Mouse (Mus musculus): ENCODE results near the gene Prmt8. TPM values are rescaled to one million over a fixed set of nuclear protein-coding genes. Genes with fewer than 3 reads are reported as not detected.

The Prmt8 gene
- total RNA-seq, 2 experiments from 2014 or later: not detected

GRCm38 (mm10) chr6:127741162-127741561 is 28.1 kb downstream of the Prmt8 start:
- no peak for DNase-seq
- intact Hi-C loops (cut with DNase I): no loop called here

- intact Hi-C loops (cut with DNase I): no loop called here
Observed at GRCm38 (mm10) chr6:127740711-127741110, 28.6 kb downstream of the Prmt8 start.

GRCm38 (mm10) chr6:127739921-127740320 is 29.4 kb downstream of the Prmt8 start:
- intact Hi-C loops (cut with DNase I): no loop called here
- no peak for DNase-seq

More at GRCm38 (mm10) chr6:127740711-127741110, 28.6 kb downstream of the Prmt8 start:
- no peak for DNase-seq

- intact Hi-C loops (cut with DNase I): no loop called here
- peak in 1 of 2 experiments; percentile 2 for DNase-seq
Observed at GRCm38 (mm10) chr6:127735130-127735981, 33.9 kb downstream of the Prmt8 start.

- intact Hi-C loops (cut with DNase I): no loop called here
- no peak for DNase-seq
Observed at GRCm38 (mm10) chr6:127723126-127723525, 46.1 kb downstream of the Prmt8 start.

- DNase-seq: no peak
- intact Hi-C loops (cut with DNase I): no loop called here
Observed at GRCm38 (mm10) chr6:127719875-127720274, 49.4 kb downstream of the Prmt8 start.

- no peak for DNase-seq
- intact Hi-C loops (cut with DNase I): no loop called here
Observed at GRCm38 (mm10) chr6:127717239-127718137, 51.8 kb downstream of the Prmt8 start.

- intact Hi-C loops (cut with DNase I): no loop called here
Observed at GRCm38 (mm10) chr6:127715428-127715827, 53.8 kb downstream of the Prmt8 start.

GRCm38 (mm10) chr6:127714906-127715305 is 54.4 kb downstream of the Prmt8 start:
- intact Hi-C loops (cut with DNase I): no loop called here
- DNase-seq: no peak

More at GRCm38 (mm10) chr6:127715428-127715827, 53.8 kb downstream of the Prmt8 start:
- DNase-seq: no peak

- no peak for DNase-seq
- intact Hi-C loops (cut with DNase I): no loop called here
Observed at GRCm38 (mm10) chr6:127708218-127708628, 61.0 kb downstream of the Prmt8 start.

- intact Hi-C loops (cut with DNase I): no loop called here
- DNase-seq: no peak
Observed at GRCm38 (mm10) chr6:127701036-127701783, 68.1 kb downstream of the Prmt8 start.

- no peak for DNase-seq
- intact Hi-C loops (cut with DNase I): no loop called here
Observed at GRCm38 (mm10) chr6:127693681-127694080, 75.6 kb downstream of the Prmt8 start.

GRCm38 (mm10) chr6:127692298-127692697 is 77.0 kb downstream of the Prmt8 start:
- intact Hi-C loops (cut with DNase I): no loop called here
- DNase-seq: no peak

GRCm38 (mm10) chr6:127687181-127687860 is 82.0 kb downstream of the Prmt8 start:
- intact Hi-C loops (cut with DNase I): no loop called here
- DNase-seq: no peak

- intact Hi-C loops (cut with DNase I): no loop called here
- no peak for DNase-seq
Observed at GRCm38 (mm10) chr6:127684981-127685380, 84.3 kb downstream of the Prmt8 start.

GRCm38 (mm10) chr6:127683561-127683960 is 85.7 kb downstream of the Prmt8 start:
- no peak for DNase-seq
- intact Hi-C loops (cut with DNase I): no loop called here

- DNase-seq: no peak
- intact Hi-C loops (cut with DNase I): no loop called here
Observed at GRCm38 (mm10) chr6:127680784-127681183, 88.5 kb downstream of the Prmt8 start.

GRCm38 (mm10) chr6:127678998-127679397 is 90.3 kb downstream of the Prmt8 start:
- no peak for DNase-seq
- intact Hi-C loops (cut with DNase I): no loop called here

- intact Hi-C loops (cut with DNase I): no loop called here
- DNase-seq: no peak
Observed at GRCm38 (mm10) chr6:127678320-127678719, 91.0 kb downstream of the Prmt8 start.

- intact Hi-C loops (cut with DNase I): no loop called here
- no peak for DNase-seq
Observed at GRCm38 (mm10) chr6:127676866-127677265, 92.4 kb downstream of the Prmt8 start.
